Mouse (Mus musculus): ENCODE measurements around the gene Crct1. TPM values are rescaled to one million over a fixed set of nuclear protein-coding genes. Genes with fewer than 3 reads are reported as not detected.

Gene Crct1
- polyA plus RNA-seq, 1 experiment from 2014 or later, result 0.68 TPM

Other genes with a start within 250 kb of the Crct1 start
- gene Lce1i, start 236.8 kb downstream of the Crct1 start, polyA plus RNA-seq (2014; fragmentation: Nextera tagmentation; extraction: Ambion mirVana), result not detected in 2 replicates
- not detected in 2 replicates for gene Lce1j, start 225.2 kb downstream of the Crct1 start, polyA plus RNA-seq (2014; fragmentation: Nextera tagmentation; extraction: Ambion mirVana)
- gene Lce1k, start 207.8 kb downstream of the Crct1 start, polyA plus RNA-seq (2014; fragmentation: Nextera tagmentation; extraction: Ambion mirVana), result not detected in 2 replicates
- not detected in 2 replicates for gene Kprp, start 188.4 kb downstream of the Crct1 start, polyA plus RNA-seq (2014; fragmentation: Nextera tagmentation; extraction: Ambion mirVana)
- not detected in 2 replicates for gene Lce1l, start 164.4 kb downstream of the Crct1 start, polyA plus RNA-seq (2014; fragmentation: Nextera tagmentation; extraction: Ambion mirVana)
- gene 2310050C09Rik, start 145.5 kb downstream of the Crct1 start, polyA plus RNA-seq (2014; fragmentation: Nextera tagmentation; extraction: Ambion mirVana), result not detected in 2 replicates
- gene Lce3a, start 89.5 kb downstream of the Crct1 start, polyA plus RNA-seq (2014; fragmentation: Nextera tagmentation; extraction: Ambion mirVana), result not detected in 2 replicates
- not detected in 2 replicates for gene Lce3b, start 82.7 kb downstream of the Crct1 start, polyA plus RNA-seq (2014; fragmentation: Nextera tagmentation; extraction: Ambion mirVana)
- not detected in 2 replicates for gene Lce3c, start 71.2 kb downstream of the Crct1 start, polyA plus RNA-seq (2014; fragmentation: Nextera tagmentation; extraction: Ambion mirVana)
- not detected in 2 replicates for gene Lce3d, start 58.3 kb downstream of the Crct1 start, polyA plus RNA-seq (2014; fragmentation: Nextera tagmentation; extraction: Ambion mirVana)
- not detected in 2 replicates for gene Lce3e, start 48.6 kb downstream of the Crct1 start, polyA plus RNA-seq (2014; fragmentation: Nextera tagmentation; extraction: Ambion mirVana)
- not detected in 2 replicates for gene Lce3f, start 23.5 kb downstream of the Crct1 start, polyA plus RNA-seq (2014; fragmentation: Nextera tagmentation; extraction: Ambion mirVana)
- not detected in 2 replicates for gene Lce1m, start 3.4 kb upstream of the Crct1 start, polyA plus RNA-seq (2014; fragmentation: Nextera tagmentation; extraction: Ambion mirVana)
- not detected in 2 replicates for gene Gm4858, start 53.1 kb upstream of the Crct1 start, polyA plus RNA-seq (2014; fragmentation: Nextera tagmentation; extraction: Ambion mirVana)
- gene Crnn, start 129.1 kb upstream of the Crct1 start, polyA plus RNA-seq (2014; fragmentation: Nextera tagmentation; extraction: Ambion mirVana), result not detected in 2 replicates
- gene Flg2, start 181.6 kb upstream of the Crct1 start, polyA plus RNA-seq (2014; fragmentation: Nextera tagmentation; extraction: Ambion mirVana), result not detected in 2 replicates